Mouse (Mus musculus) lung, adult 18-20 months (tissue): Measurements from ENCODE around the gene Erp27.
"Not testable (repeated sequence)": the region's sequence is repeated elsewhere in the genome, so short reads cannot be mapped to it uniquely, and the experiment has no call there.

Experiments used
- DNase-seq, 2 experiments: peaks; one replicate each; pipeline ENCODE4 v3.0.0; 2022; ENCODE audit warnings: mixed read lengths in 2 of 2

The Erp27 gene

GRCm38 (mm10) chr6:136906937-136907293 is 15.1 kb downstream of the Erp27 start:
- peak in 1 of 2 experiments; percentile 51 for DNase-seq

GRCm38 (mm10) chr6:136906283-136906936 is 15.6 kb downstream of the Erp27 start:
- no peak for DNase-seq

- DNase-seq = peak in 1 of 2 experiments; percentile 21
Measured at GRCm38 (mm10) chr6:136903885-136904470, 18.0 kb downstream of the Erp27 start.

DNA sequence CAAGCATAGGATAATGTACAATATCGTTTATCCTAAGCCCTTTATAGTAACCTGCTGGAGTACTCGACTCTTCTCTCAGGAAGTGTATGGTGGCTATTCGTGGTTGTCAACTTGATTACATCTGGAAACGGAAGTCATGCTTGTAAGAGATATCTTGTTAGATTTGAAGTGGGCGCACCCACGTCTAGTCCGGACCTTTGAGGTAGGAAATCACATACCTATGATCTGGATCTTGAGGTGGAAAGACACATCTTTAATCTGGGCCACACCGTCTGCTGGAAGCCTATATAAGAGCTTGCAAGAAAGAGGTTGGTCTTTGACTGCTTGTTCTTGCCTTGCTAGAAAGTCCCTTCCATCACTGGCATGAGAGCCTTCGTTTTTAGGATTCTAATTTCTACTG is 19.5 kb downstream of the Erp27 start:
- no peak for DNase-seq

GRCm38 (mm10) chr6:136901010-136901409 is 21.0 kb downstream of the Erp27 start:
- no peak for DNase-seq

- DNase-seq = no peak
Measured at GRCm38 (mm10) chr6:136900369-136901009, 21.5 kb downstream of the Erp27 start.

- no peak for DNase-seq
Measured at GRCm38 (mm10) chr6:136898954-136899353, 23.0 kb downstream of the Erp27 start.

DNA sequence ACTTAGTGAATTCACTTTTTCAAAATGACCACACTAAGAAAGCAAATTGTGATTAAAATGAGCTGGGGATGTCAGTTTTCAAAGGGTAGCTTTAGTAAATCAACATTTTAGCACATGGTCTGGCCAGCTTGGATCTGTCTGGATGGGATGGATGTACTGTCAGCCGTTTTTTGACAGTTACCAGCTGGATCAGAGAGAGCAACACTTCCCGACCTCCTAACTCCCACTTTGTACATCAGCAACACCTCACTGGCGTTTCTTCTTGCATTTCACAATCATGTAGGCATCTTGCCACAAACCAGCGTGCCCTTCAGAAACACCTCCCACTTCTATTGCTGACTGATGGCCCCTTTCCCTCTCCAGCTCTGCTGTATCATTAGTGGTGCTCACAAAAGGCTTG is 23.8 kb downstream of the Erp27 start:
- peak; percentile 49 to 71 for DNase-seq

- no peak for DNase-seq
Measured at GRCm38 (mm10) chr6:136897789-136898188, 24.2 kb downstream of the Erp27 start.

GRCm38 (mm10) chr6:136894532-136895339 is 27.2 kb downstream of the Erp27 start:
- DNase-seq = peak in 1 of 2 experiments; percentile 27

DNA sequence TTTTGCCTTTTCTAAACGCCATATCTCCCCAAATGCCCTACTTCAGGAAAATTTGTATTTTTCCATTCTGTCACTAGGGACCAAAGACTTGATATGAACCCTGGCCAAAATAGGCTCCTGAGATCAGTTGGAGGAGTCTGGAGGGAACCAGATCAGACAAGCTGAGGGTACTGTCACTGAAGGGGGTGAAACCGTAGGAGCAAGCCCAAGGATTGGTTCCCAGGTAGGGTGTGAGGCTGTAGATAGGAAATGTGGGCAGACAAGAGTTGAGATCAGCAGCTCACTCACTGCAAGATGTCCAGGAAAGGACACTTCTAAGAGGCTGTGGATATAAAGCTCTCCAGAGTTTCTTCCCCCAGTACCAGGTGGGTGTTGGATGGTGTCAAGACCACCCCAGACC is 30.0 kb downstream of the Erp27 start:
- DNase-seq = no peak

DNA sequence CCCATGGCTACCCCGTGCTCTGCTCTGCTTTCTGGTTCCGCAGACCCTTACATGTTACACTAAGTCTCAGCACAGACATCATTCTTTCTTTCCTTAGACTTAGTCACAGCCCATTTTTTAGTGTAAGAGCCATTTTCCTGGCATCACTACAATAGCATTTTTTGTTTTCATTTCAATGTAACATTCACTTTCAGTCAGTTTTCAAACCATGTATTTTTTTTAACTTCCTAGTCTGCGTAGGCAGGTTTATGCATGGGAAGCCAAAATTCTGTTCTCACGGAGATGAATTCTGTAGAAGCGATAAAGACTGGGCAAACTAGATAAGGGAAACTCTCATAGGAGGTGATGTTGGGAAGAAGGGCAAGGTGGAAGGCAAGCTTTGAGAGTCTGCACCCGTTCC is 32.4 kb downstream of the Erp27 start:
- no peak for DNase-seq

GRCm38 (mm10) chr6:136889067-136889466 is 32.9 kb downstream of the Erp27 start:
- no peak for DNase-seq

- peak; percentile 62 to 67 for DNase-seq
Measured at GRCm38 (mm10) chr6:136887854-136888253, 34.1 kb downstream of the Erp27 start.

GRCm38 (mm10) chr6:136884766-136885165 is 37.2 kb downstream of the Erp27 start:
- not testable (repeated sequence) for DNase-seq

GRCm38 (mm10) chr6:136883961-136884360 is 38.0 kb downstream of the Erp27 start:
- no peak for DNase-seq

- no peak for DNase-seq
Measured at GRCm38 (mm10) chr6:136883431-136883915, 38.5 kb downstream of the Erp27 start.

- no peak for DNase-seq
Measured at GRCm38 (mm10) chr6:136881678-136882077, 40.3 kb downstream of the Erp27 start.

DNA sequence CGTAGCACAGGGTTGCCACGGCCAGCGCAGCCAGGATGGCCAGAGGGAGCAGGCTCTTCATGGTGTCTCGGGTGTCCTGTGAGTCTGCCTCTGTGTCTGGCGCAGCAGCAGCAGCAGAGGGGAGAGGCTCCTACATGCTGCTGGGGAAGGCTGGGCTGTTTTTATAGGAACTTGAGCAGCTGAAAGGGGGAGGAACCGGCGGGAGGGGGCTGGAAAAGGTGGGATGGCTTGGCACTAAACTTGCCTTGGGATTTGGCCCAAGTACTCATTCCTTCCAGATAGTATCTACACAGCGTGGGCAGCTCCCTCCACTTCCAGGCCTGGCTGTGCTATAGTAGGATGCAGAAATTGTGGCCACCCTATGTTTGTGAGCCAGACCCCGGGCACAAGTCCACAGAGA is 46.3 kb downstream of the Erp27 start, which contains the start of gene Mgp:
Gene Mgp, minus strand, starts transcription at position 154 of the 400 bp plus-strand sequence.
- peak; percentile 42 to 59 for DNase-seq

- DNase-seq = peak in 1 of 2 experiments; percentile 25
Measured at GRCm38 (mm10) chr6:136874599-136874998, 47.4 kb downstream of the Erp27 start.

GRCm38 (mm10) chr6:136868921-136869320 is 53.1 kb downstream of the Erp27 start:
- no peak for DNase-seq

- no peak for DNase-seq
Measured at GRCm38 (mm10) chr6:136866150-136866549, 55.8 kb downstream of the Erp27 start.

- no peak for DNase-seq
Measured at GRCm38 (mm10) chr6:136865360-136865759, 56.6 kb downstream of the Erp27 start.
